Mouse (Mus musculus) thymus, postnatal 0 days (tissue): ENCODE measurements around the gene Tnk1. TPM values are rescaled to one million over a fixed set of nuclear protein-coding genes. Genes with fewer than 3 reads are reported as not detected.
A peak's percentile ranks its signal among the peaks of the same experiment; 100 is the strongest.

Experiments used
- DNase-seq: peaks from one replicate; pipeline ENCODE4 v3.0.0-alpha.2; 2015; ENCODE audit warnings: low spot score
- microRNA-seq: library from miRNA; unstranded; fragments of <30 nt; microRNA quantifications from one replicate; pipeline ENCODE4, GENCODE M21; 2016; ENCODE audit warnings: borderline number of aligned reads
- polyA plus RNA-seq: library from polyadenylated mRNA; unstranded; fragments of >200 nt; fragmentation: Nextera tagmentation; extraction: Ambion mirVana; gene quantifications from 2 replicates; pipeline ENCODE4 v1.2.1, GENCODE M21; 2015

Gene Tnk1
- polyA plus RNA-seq, 1 experiment from 2014 or later, result 1.1 TPM

- peak; percentile 80 for DNase-seq
Measured at GRCm38 (mm10) chr11:69803786-69804651, 54.5 kb downstream of the Tnk1 start.

GRCm38 (mm10) chr11:69803328-69803727, 55.2 kb downstream of the Tnk1 start:
- DNase-seq, result no peak

DNA sequence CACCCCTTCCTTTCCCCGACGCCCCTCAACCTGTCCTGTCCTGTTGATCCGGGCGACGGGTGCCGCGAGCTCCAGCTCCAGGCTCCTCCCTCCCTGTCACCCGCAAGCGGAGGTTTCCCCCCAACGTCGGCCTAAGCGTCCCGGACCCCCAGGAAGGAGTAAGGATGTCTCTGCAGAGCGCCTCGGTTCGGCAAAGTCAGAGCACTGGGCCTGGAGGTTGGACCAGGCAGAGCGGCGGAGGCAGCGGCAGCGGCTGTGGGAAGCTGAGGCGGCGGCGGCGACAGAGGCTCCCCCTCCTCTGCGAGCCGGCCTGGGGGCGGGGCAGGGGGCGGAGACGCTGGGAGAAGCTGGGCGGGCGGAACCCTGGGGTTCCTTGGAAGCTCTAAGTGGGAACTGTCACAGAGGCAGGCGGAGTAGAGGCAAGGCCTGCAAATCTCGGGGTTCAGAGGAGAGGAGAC, 55.9 kb downstream of the Tnk1 start:
- DNase-seq, result peak; percentile 66

DNA sequence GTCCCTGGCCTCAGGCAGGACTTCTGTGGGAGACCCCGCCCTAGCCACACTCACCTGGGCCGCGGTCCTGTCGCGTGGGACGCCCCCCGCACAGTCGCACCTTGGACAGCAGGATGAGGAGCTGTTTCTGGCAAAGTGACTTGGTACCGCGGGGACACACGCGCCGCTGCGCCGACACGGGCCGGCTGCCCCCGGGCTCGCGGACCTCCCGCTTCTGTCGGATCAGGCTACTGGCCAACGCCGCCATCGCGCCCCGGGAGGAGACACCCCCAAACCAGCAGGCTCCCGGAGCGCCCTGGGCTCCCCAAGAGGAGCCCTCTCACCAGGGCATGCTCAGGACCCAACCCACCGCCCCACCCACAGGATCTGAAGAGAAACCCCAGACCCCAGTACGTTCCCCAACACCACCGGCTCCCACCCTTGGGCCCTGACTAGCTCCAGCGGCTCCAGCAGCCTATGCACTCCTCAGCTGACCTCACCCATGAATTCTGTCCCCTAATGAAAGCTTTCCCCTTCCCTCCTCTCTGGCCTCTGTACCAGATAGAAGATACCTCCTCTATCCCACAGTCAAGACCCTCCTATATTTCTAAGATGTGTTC, 57.1 kb downstream of the Tnk1 start, which contains the start of gene Fgf11:
Gene Fgf11 (minus strand): TSS at position 479 of the 599 bp plus-strand sequence.
- no peak for DNase-seq

Small RNAs within 50 kb of the gene (microRNA-seq; reads per million reads assigned to microRNA genes)
- not detected for gene Mir6924

Other genes with a start within 250 kb of the Tnk1 start
- gene Shbg, start 240.8 kb downstream of the Tnk1 start, polyA plus RNA-seq, result 0.13 TPM in 1 of 2 replicates, not detected in the other
- gene Sat2, start 236.7 kb downstream of the Tnk1 start, polyA plus RNA-seq, result 3.5 and 4.3 TPM in 2 replicates
- gene Fxr2, start 225.7 kb downstream of the Tnk1 start, polyA plus RNA-seq, result 18.4 and 26.6 TPM in 2 replicates
- gene Sox15, start 203.4 kb downstream of the Tnk1 start, polyA plus RNA-seq, result 0.15 and 0.22 TPM in 2 replicates
- 71.1 and 75.2 TPM in 2 replicates for gene Mpdu1, start 196.1 kb downstream of the Tnk1 start, polyA plus RNA-seq
- 32.5 and 33.3 TPM in 2 replicates for gene Cd68, start 192.6 kb downstream of the Tnk1 start, polyA plus RNA-seq
- 560 and 602 TPM in 2 replicates for gene Eif4a1, start 186.3 kb downstream of the Tnk1 start, polyA plus RNA-seq
- gene Senp3, start 176.6 kb downstream of the Tnk1 start, polyA plus RNA-seq, result 60.2 and 69.1 TPM in 2 replicates
- 0.31 and 0.49 TPM in 2 replicates for gene Tnfsf13, start 172.9 kb downstream of the Tnk1 start, polyA plus RNA-seq
- gene Tnfsf12, start 162.9 kb downstream of the Tnk1 start, polyA plus RNA-seq, result 2.6 and 2.7 TPM in 2 replicates
- 1.5 and 2.1 TPM in 2 replicates for gene Tnfsfm13, start 162.6 kb downstream of the Tnk1 start, polyA plus RNA-seq
- 20.6 and 22.4 TPM in 2 replicates for gene Polr2a, start 100.1 kb downstream of the Tnk1 start, polyA plus RNA-seq
- gene Slc35g3, start 96.8 kb downstream of the Tnk1 start, polyA plus RNA-seq, result 0.14 TPM in 1 of 2 replicates, not detected in the other
- 2.5 and 2.6 TPM in 2 replicates for gene Zbtb4, start 92.8 kb downstream of the Tnk1 start, polyA plus RNA-seq
- gene Chrnb1, start 62.8 kb downstream of the Tnk1 start, polyA plus RNA-seq, result 3.2 and 3.4 TPM in 2 replicates
- gene Fgf11, start 56.9 kb downstream of the Tnk1 start, polyA plus RNA-seq, result 0.65 and 0.84 TPM in 2 replicates
- 11.2 and 12.8 TPM in 2 replicates for gene Tmem102, start 53.1 kb downstream of the Tnk1 start, polyA plus RNA-seq
- not detected in 2 replicates for gene Gm39566, start 43.4 kb downstream of the Tnk1 start, polyA plus RNA-seq
- not detected in 2 replicates for gene Spem2, start 40.3 kb downstream of the Tnk1 start, polyA plus RNA-seq
- not detected in 2 replicates for gene Spem1, start 36.5 kb downstream of the Tnk1 start, polyA plus RNA-seq
- 1.2 and 1.9 TPM in 2 replicates for gene Nlgn2, start 20.9 kb downstream of the Tnk1 start, polyA plus RNA-seq
- 325 and 342 TPM in 2 replicates for gene Tmem256, start 20.2 kb downstream of the Tnk1 start, polyA plus RNA-seq
- gene Plscr3, start 12.4 kb downstream of the Tnk1 start, polyA plus RNA-seq, result 68.4 and 70.4 TPM in 2 replicates
- gene Tmem95, start 19.3 kb upstream of the Tnk1 start, polyA plus RNA-seq, result not detected in 2 replicates
- gene Kctd11, start 22.7 kb upstream of the Tnk1 start, polyA plus RNA-seq, result 1.7 and 2.3 TPM in 2 replicates
- gene Acap1, start 36.8 kb upstream of the Tnk1 start, polyA plus RNA-seq, result 150 and 176 TPM in 2 replicates
- 19.8 and 26.0 TPM in 2 replicates for gene 2810408A11Rik, start 42.3 kb upstream of the Tnk1 start, polyA plus RNA-seq
- 6.2 and 7.5 TPM in 2 replicates for gene Neurl4, start 42.3 kb upstream of the Tnk1 start, polyA plus RNA-seq
- 94.8 and 106 TPM in 2 replicates for gene Gps2, start 55.2 kb upstream of the Tnk1 start, polyA plus RNA-seq
- gene Eif5a, start 63.2 kb upstream of the Tnk1 start, polyA plus RNA-seq, result 2,117 and 2,260 TPM in 2 replicates
- 2.6 and 3.6 TPM in 2 replicates for gene Ybx2, start 77.1 kb upstream of the Tnk1 start, polyA plus RNA-seq
- 11.7 and 11.9 TPM in 2 replicates for gene Slc2a4, start 89.5 kb upstream of the Tnk1 start, polyA plus RNA-seq
- gene Cldn7, start 106.0 kb upstream of the Tnk1 start, polyA plus RNA-seq, result 14.4 and 14.8 TPM in 2 replicates
- 24.1 and 25.6 TPM in 2 replicates for gene Ctdnep1, start 122.4 kb upstream of the Tnk1 start, polyA plus RNA-seq
- 92.6 and 98.6 TPM in 2 replicates for gene Elp5, start 123.8 kb upstream of the Tnk1 start, polyA plus RNA-seq
- gene Gabarap, start 132.4 kb upstream of the Tnk1 start, polyA plus RNA-seq, result 400 and 425 TPM in 2 replicates
- 52.2 and 61.3 TPM in 2 replicates for gene Phf23, start 137.0 kb upstream of the Tnk1 start, polyA plus RNA-seq
- 20.6 and 21.0 TPM in 2 replicates for gene Dvl2, start 141.9 kb upstream of the Tnk1 start, polyA plus RNA-seq
- 105 and 107 TPM in 2 replicates for gene Acadvl, start 156.7 kb upstream of the Tnk1 start, polyA plus RNA-seq
- 3.8 and 6.6 TPM in 2 replicates for gene Dlg4, start 158.2 kb upstream of the Tnk1 start, polyA plus RNA-seq
- 0.31 and 0.49 TPM in 2 replicates for gene Asgr1, start 195.4 kb upstream of the Tnk1 start, polyA plus RNA-seq
- gene Asgr2, start 233.9 kb upstream of the Tnk1 start, polyA plus RNA-seq, result 0.26 and 0.42 TPM in 2 replicates